Mouse (Mus musculus) midbrain, embryonic 11.5 days (tissue): ENCODE results near the gene Plekho2. TPM values are rescaled to one million over a fixed set of nuclear protein-coding genes. Genes with fewer than 3 reads are reported as not detected.
A peak's percentile ranks its signal among the peaks of the same experiment; 100 is the strongest.

Experiments
- ATAC-seq: fragments of 200-750 bp; cut with Nextera tagmentation; 2 replicates; pipeline ENCODE4 v1.8.0; 2017; ENCODE audit warnings: moderate TSS enrichment, moderate library complexity; ENCODE audit not compliant: low FRiP score
- DNase-seq: peaks from one replicate; pipeline ENCODE4 v3.0.0; 2015; ENCODE audit warnings: low spot score; ENCODE audit errors: missing footprints
- H3K27ac ChIP-seq: fragments of 300-500 bp; sonication (generic); 2 replicates; pipeline ENCODE4 v1.5.1; 2014; ENCODE audit warnings: low read depth, low read length
- H3K27me3 ChIP-seq: fragments of 300-500 bp; sonication (generic); 2 replicates; pipeline ENCODE4 v1.6.1; 2014; ENCODE audit warnings: mild to moderate bottlenecking, low read length, moderate library complexity, mixed read lengths; ENCODE audit not compliant: control insufficient read depth, insufficient read depth
- H3K36me3 ChIP-seq: fragments of 300-500 bp; sonication (generic); 2 replicates; pipeline ENCODE4 v1.6.1; 2014; ENCODE audit warnings: mild to moderate bottlenecking, low read length, moderate library complexity, mixed read lengths; ENCODE audit not compliant: control insufficient read depth, insufficient read depth
- H3K4me1 ChIP-seq: fragments of 300-500 bp; sonication (generic); 2 replicates; pipeline ENCODE4 v1.6.1; 2014; ENCODE audit warnings: low read length; ENCODE audit not compliant: control insufficient read depth, insufficient read depth
- H3K4me2 ChIP-seq: fragments of 300-500 bp; sonication (generic); 2 replicates; pipeline ENCODE4 v1.6.1; 2014; ENCODE audit warnings: mild to moderate bottlenecking, moderate library complexity
- H3K4me3 ChIP-seq: fragments of 300-500 bp; sonication (generic); 2 replicates; pipeline ENCODE4 v1.5.1; 2014; ENCODE audit warnings: low read depth, low read length
- H3K9ac ChIP-seq: fragments of 300-500 bp; sonication (generic); 2 replicates; pipeline ENCODE4 v1.6.1; 2014; ENCODE audit warnings: low read length
- H3K9me3 ChIP-seq: fragments of 300-500 bp; sonication (generic); 2 replicates; pipeline ENCODE4 v1.6.1; 2016; ENCODE audit warnings: low read length; ENCODE audit not compliant: control insufficient read depth
- WGBS: fragments of 180-500 bp; shearing (Covaris S2); extraction: QIAGEN DNeasy Blood & Tissue Kit; methylation state at CpG from one replicate; pipeline ENCODE4 v1.1.7; 2014; 5-methylcytosine and 5-hydroxymethylcytosine counted together
- polyA plus RNA-seq: library from polyadenylated mRNA; unstranded; fragments of >200 nt; fragmentation: Nextera tagmentation; extraction: Ambion mirVana; gene quantifications from 2 replicates; pipeline ENCODE4 v1.2.1, GENCODE M21; 2014

The Plekho2 gene
- polyA plus RNA-seq, 1 experiment from 2014 or later, result 8.2 TPM

GRCm38 (mm10) chr9:65551035-65551434, 28.8 kb downstream of the Plekho2 start:
- DNase-seq, result no peak
- Histone ChIP-seq H3K27me3 (no peaks in the 10 kb centered on the region), H3K27ac (no peak overlapping the region), H3K4me3 (no peak overlapping the region), H3K36me3 (no peaks in the 10 kb centered on the region; the same call in 1 of the 2 replicates), H3K4me1 (peaks cover 10% of the 10 kb centered on the region), H3K9me3 (no peaks in the 10 kb centered on the region), H3K9ac (no peak overlapping the region), H3K4me2 (no peak overlapping the region)
- WGBS, result 47% methylated on average over 5 of the region's 5 CpGs
- ATAC-seq, result no peak

DNA sequence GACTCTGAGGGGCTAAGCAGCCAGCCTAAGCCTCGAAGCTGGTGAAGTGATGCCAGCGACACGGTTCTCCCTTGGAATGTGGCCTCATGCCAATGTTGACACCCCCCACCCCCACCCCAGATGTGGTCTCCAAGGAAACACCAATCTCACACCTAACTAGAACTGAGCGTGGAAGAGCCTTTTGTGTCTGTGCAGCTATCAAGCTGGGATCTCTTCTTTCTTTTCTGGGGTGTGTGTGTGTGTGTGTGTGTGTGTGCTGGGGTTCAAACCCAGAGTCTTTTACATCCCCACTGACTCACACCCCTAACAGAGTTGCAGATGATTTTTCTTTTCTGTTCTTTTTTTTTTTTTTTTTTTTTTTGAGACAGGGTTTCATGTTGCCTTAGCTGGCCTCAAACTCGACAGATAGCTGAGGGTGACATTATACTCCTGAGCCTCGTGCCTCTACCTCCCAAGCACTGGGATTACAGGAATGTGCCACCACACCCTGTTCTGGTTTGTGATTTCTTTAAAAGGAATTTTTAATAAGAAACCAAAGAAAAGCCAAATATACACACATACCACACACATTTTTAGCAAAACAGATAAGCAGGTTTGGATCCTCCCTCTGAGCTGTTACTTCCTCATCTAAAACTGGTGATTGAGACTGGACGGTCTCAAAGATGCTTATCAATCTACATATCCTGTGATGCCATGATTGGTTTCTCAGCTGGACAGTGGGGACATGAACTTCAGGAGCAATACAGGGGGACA, 29.6 kb downstream of the Plekho2 start:
- DNase-seq, result peak; percentile 84
- WGBS, result 29% methylated on average over 7 of the region's 7 CpGs
- no peak for ATAC-seq

DNA sequence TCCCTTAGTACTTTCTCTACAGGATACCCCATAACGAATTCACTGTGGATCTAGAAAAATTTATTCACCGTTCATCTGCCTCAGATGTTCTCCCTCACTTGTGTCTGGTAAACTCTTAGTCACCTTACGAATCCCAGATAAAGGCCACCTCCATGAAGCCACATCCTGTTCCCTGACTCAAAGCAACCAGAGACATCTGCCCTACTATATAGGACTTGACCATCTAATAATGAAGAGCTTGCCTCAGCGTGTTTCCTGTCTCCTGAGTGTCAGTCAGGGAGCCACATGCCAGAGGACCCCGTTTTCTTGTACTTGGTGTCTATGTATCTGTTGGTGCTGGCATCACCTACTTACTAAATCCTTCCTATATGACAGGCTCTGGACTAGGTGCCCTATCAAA, 30.2 kb downstream of the Plekho2 start:
- 87% methylated on average over 5 of the region's 5 CpGs for WGBS
- no peak for DNase-seq
- H3K9me3 ChIP-seq, result no peaks in the 10 kb centered on the region
- no peak for ATAC-seq
- peaks cover 10% of the 10 kb centered on the region for H3K4me1 ChIP-seq
- no peak overlapping the region for H3K27ac ChIP-seq
- H3K4me3 ChIP-seq, result no peak overlapping the region
- no peaks in the 10 kb centered on the region for H3K36me3 ChIP-seq
- no peak overlapping the region for H3K9ac ChIP-seq
- no peak overlapping the region for H3K4me2 ChIP-seq
- no peaks in the 10 kb centered on the region for H3K27me3 ChIP-seq

More for the DNA sequence above, 29.6 kb downstream of the Plekho2 start:
- H3K9ac ChIP-seq, result no peak overlapping the region
- no peak overlapping the region for H3K4me3 ChIP-seq
- no peaks in the 10 kb centered on the region for H3K36me3 ChIP-seq
- H3K4me1 ChIP-seq, result peaks cover 10% of the 10 kb centered on the region
- H3K4me2 ChIP-seq, result no peak overlapping the region
- no peak overlapping the region; the same call in 1 of the 2 replicates for H3K27ac ChIP-seq
- no peaks in the 10 kb centered on the region for H3K27me3 ChIP-seq
- no peaks in the 10 kb centered on the region for H3K9me3 ChIP-seq

- Histone ChIP-seq H3K9me3 (no peaks in the 10 kb centered on the region), H3K4me3 (no peak overlapping the region), H3K27me3 (no peaks in the 10 kb centered on the region), H3K4me1 (peaks cover 10% of the 10 kb centered on the region), H3K9ac (no peak overlapping the region), H3K27ac (no peak overlapping the region), H3K4me2 (no peak overlapping the region), H3K36me3 (no peaks in the 10 kb centered on the region)
- DNase-seq (peak; percentile 39), ATAC-seq (no peak)
- 94% methylated on average over 3 of the region's 3 CpGs for WGBS
These were observed 30.7 kb downstream of the Plekho2 start for GRCm38 (mm10) chr9:65549139-65549538.

DNA sequence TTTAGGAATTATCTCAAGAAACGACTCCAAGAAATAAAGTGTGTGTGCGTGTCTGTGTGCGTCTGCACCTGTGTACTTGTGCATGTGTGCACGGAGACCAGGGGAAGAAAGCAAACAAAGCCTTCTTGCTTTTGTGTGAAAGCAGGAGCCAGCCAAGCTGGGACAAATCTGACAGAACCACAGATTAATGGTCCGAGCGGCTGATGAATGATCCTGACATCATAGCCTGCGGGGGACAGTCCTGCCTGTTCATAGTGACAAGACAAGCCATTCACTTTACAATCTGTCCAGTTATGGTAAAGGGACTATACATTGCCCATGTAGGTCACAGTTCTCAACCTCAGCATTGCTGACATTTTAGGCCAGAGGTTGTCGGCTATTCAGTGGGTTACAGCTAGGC, 31.5 kb downstream of the Plekho2 start:
- ATAC-seq (no peak), DNase-seq (no peak)
- Histone ChIP-seq H3K4me2 (no peak overlapping the region), H3K4me3 (no peak overlapping the region), H3K4me1 (peaks cover 10% of the 10 kb centered on the region), H3K36me3 (no peaks in the 10 kb centered on the region), H3K27ac (no peak overlapping the region), H3K9ac (no peak overlapping the region), H3K27me3 (no peaks in the 10 kb centered on the region), H3K9me3 (no peaks in the 10 kb centered on the region)
- WGBS, result 73% methylated on average over 8 of the region's 8 CpGs

DNA sequence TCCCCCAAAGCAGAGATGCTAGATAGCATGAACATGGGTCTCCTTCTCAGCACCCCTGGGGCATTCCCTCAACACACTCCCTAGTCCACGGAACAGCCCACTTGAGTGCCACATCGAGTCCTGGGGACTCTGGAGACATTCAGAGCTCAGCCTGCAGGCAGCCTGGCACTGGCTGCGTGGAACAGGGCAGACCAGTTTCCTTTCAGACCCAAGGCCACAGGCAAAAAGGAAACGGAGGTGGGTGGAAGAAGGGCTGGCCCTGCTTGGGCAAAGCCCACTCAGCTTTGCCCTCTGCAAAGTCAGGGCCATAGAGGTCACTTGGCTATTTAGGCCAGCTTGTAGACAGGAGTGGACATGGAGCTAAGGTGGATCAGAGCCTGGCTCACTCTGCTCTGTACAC, 32.0 kb downstream of the Plekho2 start:
- Histone ChIP-seq H3K27me3 (no peaks in the 10 kb centered on the region), H3K4me2 (no peak overlapping the region), H3K9ac (no peak overlapping the region), H3K36me3 (no peaks in the 10 kb centered on the region), H3K4me1 (peaks cover 10% of the 10 kb centered on the region), H3K27ac (no peak overlapping the region), H3K4me3 (no peak overlapping the region), H3K9me3 (no peaks in the 10 kb centered on the region)
- ATAC-seq, result no peak
- 78% methylated on average over 4 of the region's 4 CpGs for WGBS
- no peak for DNase-seq

DNA sequence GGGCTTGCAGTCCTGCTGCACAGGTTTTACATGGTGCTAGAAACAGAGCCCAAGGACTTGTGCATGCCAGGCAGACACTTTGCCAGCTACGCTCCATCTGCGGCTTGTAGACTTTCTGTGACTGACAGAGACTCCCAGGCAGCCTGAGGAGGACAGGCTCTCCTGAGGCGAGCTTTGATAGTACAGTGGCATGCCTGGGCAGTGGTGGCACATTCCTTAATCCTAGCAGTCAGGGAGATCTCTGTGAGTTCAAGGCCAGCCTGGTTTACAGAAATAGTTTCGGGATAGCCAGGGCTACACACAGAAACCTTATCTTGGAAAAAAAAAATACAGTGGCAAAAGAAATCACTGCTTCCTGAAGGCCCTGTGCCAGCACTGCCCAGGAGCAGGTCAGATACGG, 32.7 kb downstream of the Plekho2 start:
- Histone ChIP-seq H3K27me3 (no peaks in the 10 kb centered on the region), H3K4me1 (peaks cover 10% of the 10 kb centered on the region), H3K27ac (no peak overlapping the region), H3K4me3 (no peak overlapping the region), H3K36me3 (no peaks in the 10 kb centered on the region), H3K9me3 (no peaks in the 10 kb centered on the region), H3K4me2 (no peak overlapping the region), H3K9ac (no peak overlapping the region)
- DNase-seq (no peak), ATAC-seq (no peak)
- WGBS, result 83% methylated on average over 5 of the region's 5 CpGs

GRCm38 (mm10) chr9:65546413-65546695, 33.5 kb downstream of the Plekho2 start:
- H3K9me3 ChIP-seq, result no peaks in the 10 kb centered on the region
- no peak overlapping the region for H3K4me3 ChIP-seq
- H3K9ac ChIP-seq, result no peak overlapping the region
- H3K27ac ChIP-seq, result no peak overlapping the region
- H3K36me3 ChIP-seq, result no peaks in the 10 kb centered on the region
- H3K4me2 ChIP-seq, result no peak overlapping the region
- DNase-seq (no peak), ATAC-seq (no peak)
- H3K27me3 ChIP-seq, result no peaks in the 10 kb centered on the region
- H3K4me1 ChIP-seq, result peaks cover 10% of the 10 kb centered on the region
- WGBS, result 65% methylated on average over 4 of the region's 4 CpGs

DNA sequence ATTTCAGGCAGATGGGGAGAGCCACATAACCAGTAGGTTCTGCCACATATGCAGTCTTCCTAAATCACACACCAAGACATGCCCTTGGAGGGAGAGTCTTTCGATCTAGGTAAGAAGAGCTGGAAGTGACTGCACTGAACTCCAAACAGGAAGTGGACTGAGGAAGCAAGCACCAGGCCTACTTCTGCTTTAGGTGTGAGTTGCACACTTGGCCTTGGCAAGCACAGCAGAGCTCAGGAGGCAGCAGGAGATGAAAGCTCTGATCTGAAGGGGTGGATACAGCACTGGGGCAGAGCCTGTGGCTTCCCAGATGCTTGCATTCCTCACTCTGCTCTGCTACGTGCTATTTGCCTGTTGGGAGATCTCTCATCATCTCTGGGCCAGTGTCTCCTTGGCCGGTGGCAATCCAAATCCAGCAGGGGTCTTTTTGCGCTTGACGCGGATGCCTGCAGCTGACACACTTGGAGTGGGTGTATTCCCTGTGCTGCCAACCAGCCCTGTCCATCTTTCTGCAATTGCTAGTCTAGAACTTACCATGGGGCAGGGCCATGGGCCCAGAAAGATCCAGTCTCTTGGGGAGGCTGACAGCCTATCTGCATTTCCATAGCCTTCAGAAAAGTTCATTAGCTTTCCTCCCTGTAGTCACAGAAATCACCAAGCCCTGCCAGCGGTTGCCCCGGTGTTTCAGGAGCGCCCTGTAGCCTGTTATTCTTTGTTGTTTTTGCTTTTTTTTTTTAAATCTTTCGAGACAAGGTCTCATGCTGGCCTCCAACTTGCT, 34.0 kb downstream of the Plekho2 start:
- no peak overlapping the region for H3K4me3 ChIP-seq
- ATAC-seq (no peak), DNase-seq (no peak)
- H3K27me3 ChIP-seq, result no peaks in the 10 kb centered on the region
- H3K4me1 ChIP-seq, result peaks cover 8% of the 10 kb centered on the region
- no peak overlapping the region for H3K9ac ChIP-seq
- H3K4me2 ChIP-seq, result no peak overlapping the region
- no peak overlapping the region for H3K27ac ChIP-seq
- WGBS, result 74% methylated on average over 10 of the region's 10 CpGs
- no peaks in the 10 kb centered on the region for H3K36me3 ChIP-seq
- no peaks in the 10 kb centered on the region for H3K9me3 ChIP-seq
